Mouse (Mus musculus) forebrain, embryonic 12.5 days (tissue): ENCODE measurements around the gene Cmtm3. TPM values are rescaled to one million over a fixed set of nuclear protein-coding genes. Genes with fewer than 3 reads are reported as not detected.
A peak's percentile ranks its signal among the peaks of the same experiment; 100 is the strongest.

ENCODE experiments used
- ATAC-seq: fragments of 200-750 bp; cut with Nextera tagmentation; 2 replicates; pipeline ENCODE4 v1.8.0; 2017; ENCODE audit warnings: moderate TSS enrichment; ENCODE audit not compliant: low FRiP score
- H3K27ac ChIP-seq: fragments of 300-500 bp; sonication (generic); 2 replicates; pipeline ENCODE4 v1.5.1; 2016; ENCODE audit warnings: mild to moderate bottlenecking
- H3K27me3 ChIP-seq: fragments of 300-500 bp; sonication (generic); 2 replicates; pipeline ENCODE4 v1.6.1; 2016; ENCODE audit warnings: mild to moderate bottlenecking
- H3K36me3 ChIP-seq: fragments of 300-500 bp; sonication (generic); replicated peaks from 2 replicates; pipeline ENCODE4 v1.6.1; 2016; ENCODE audit warnings: mild to moderate bottlenecking
- H3K4me1 ChIP-seq: fragments of 300-500 bp; sonication (generic); 2 replicates; pipeline ENCODE4 v1.6.1; 2016
- H3K4me2 ChIP-seq: fragments of 300-500 bp; sonication (generic); 2 replicates; pipeline ENCODE4 v1.6.1; 2016; ENCODE audit warnings: mild to moderate bottlenecking, moderate library complexity
- H3K4me3 ChIP-seq: fragments of 300-500 bp; sonication (generic); replicated peaks from 2 replicates; pipeline ENCODE4 v1.5.1; 2016; ENCODE audit warnings: mild to moderate bottlenecking
- H3K9ac ChIP-seq: fragments of 300-500 bp; sonication (generic); 2 replicates; pipeline ENCODE4 v1.6.1; 2016; ENCODE audit warnings: mild to moderate bottlenecking
- H3K9me3 ChIP-seq: fragments of 300-500 bp; sonication (generic); 2 replicates; pipeline ENCODE4 v1.6.1; 2016
- WGBS: fragments of 180-500 bp; shearing (Covaris S2); methylation state at CpG from one replicate; pipeline ENCODE4 v1.1.7; 2016; 5-methylcytosine and 5-hydroxymethylcytosine counted together
- polyA plus RNA-seq: library from polyadenylated mRNA; unstranded; fragments of >200 nt; fragmentation: Nextera tagmentation; extraction: Ambion mirVana; gene quantifications from 2 replicates; pipeline ENCODE4 v1.2.1, GENCODE M21; 2016

Cmtm3 gene
- polyA plus RNA-seq, 1 experiment from 2014 or later, result 59.9 TPM

DNA sequence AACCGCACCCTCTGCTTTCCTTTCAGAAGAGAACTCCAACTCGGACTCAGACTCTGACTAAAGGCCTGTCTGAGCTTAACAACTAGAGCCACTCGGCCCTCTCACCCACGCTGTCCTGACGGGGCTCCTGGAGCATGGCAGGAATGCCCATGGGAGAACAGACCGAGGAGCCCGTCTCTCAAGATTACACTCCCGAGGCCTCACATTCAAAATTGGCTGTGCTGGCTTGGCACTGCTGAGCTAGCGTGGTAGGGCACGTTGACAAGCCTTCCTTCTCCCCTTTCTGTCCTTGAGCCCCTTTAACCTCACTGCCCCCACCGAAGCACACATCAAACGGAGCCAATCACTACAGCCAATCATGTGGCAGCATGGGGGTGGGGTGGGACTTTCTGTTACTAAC is 7.5 kb downstream of the Cmtm3 start:
- no peak for ATAC-seq
- 62% methylated on average over 12 of the region's 12 CpGs for WGBS

DNA sequence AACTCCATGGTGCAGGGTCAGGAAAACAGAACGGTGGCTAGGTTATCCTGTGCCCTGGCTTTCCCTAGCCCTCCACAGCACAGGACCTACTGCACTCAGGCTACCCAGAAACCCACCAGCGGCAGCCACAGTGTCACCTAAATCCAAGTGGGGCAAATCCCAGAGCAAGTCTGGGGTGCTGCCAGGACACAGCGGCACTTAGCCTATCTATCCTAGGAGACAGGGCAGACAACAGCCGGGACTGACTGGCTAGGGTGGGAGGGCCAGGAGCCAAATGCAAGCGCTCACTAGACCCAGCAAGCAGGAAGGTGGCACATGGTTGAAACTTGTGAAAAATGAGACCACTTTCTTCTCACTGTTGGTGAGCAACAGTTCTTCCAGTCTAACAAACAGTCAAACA is 9.8 kb downstream of the Cmtm3 start:
- no peak overlapping the region for H3K27ac ChIP-seq
- 86% methylated on average over 5 of the region's 5 CpGs for WGBS
- no peaks in the 10 kb centered on the region for H3K9me3 ChIP-seq
- H3K27me3 ChIP-seq, result no peaks in the 10 kb centered on the region
- ATAC-seq, result no peak
- H3K9ac ChIP-seq, result no peak overlapping the region
- no peak overlapping the region for H3K4me2 ChIP-seq
- H3K4me1 ChIP-seq, result peaks cover 15% of the 10 kb centered on the region; the same call in 1 of the 2 replicates
- H3K4me3 ChIP-seq, result no peak overlapping the region
- peaks cover 12% of the 10 kb centered on the region for H3K36me3 ChIP-seq

More for the DNA sequence above, 7.5 kb downstream of the Cmtm3 start:
- no peak overlapping the region for H3K4me3 ChIP-seq
- no peaks in the 10 kb centered on the region for H3K9me3 ChIP-seq
- H3K9ac ChIP-seq, result no peak overlapping the region
- no peak overlapping the region for H3K27ac ChIP-seq
- no peak overlapping the region for H3K4me2 ChIP-seq
- peaks cover 12% of the 10 kb centered on the region for H3K36me3 ChIP-seq
- H3K27me3 ChIP-seq, result no peaks in the 10 kb centered on the region
- H3K4me1 ChIP-seq, result 0 out of 2 replicates have a peak, but pooled peaks cover 10% of the 10 kb centered on the region

DNA sequence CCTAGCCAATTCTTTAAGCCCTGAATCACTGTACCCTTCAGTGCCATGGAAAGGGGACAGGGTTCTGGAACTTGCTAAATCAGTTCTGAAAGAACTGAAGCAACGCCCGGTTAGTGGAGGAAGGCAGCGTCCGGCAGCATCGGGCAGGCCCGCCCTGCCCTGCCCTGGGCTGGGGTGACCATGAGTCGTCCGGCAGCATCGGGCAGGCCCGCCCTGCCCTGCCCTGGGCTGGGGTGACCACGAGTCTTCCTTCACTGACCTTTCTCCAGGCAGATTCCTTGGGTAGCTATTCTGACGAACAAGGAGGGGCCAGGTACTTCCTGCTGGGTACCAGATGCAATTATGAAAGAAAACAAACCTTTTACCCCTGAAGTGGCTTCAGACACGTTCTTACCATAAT is 10.8 kb downstream of the Cmtm3 start:
- Histone ChIP-seq H3K36me3 (peaks cover 17% of the 10 kb centered on the region), H3K9ac (no peak overlapping the region), H3K4me3 (no peak overlapping the region), H3K4me2 (no peak overlapping the region), H3K27ac (no peak overlapping the region), H3K9me3 (no peaks in the 10 kb centered on the region), H3K27me3 (no peaks in the 10 kb centered on the region), H3K4me1 (peaks cover 14% of the 10 kb centered on the region; the same call in 1 of the 2 replicates)
- no peak for ATAC-seq
- 87% methylated on average over 13 of the region's 13 CpGs for WGBS

DNA sequence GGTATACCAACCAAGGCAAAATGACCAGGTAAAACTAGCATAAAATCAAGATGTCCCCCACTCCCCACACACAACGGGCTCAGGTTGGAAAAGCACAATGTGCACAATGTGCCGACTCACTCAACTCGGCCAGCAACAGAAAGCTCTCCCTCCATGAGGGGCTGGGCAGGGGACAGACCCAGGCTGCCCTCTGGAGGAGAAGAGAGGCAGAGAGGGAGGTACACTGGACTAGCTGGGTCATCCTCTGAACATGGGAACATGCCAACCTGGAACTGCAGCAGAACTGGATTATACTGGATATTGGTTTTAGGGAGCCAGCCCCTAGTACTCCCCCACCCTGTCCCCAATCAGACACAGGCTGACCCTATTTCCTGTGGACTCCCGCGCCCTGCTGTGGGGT is 14.0 kb downstream of the Cmtm3 start:
- ATAC-seq, result peak; percentile 46; the same call in 1 of the 2 replicates
- Histone ChIP-seq H3K9me3 (no peaks in the 10 kb centered on the region), H3K27ac (no peak overlapping the region), H3K27me3 (no peaks in the 10 kb centered on the region), H3K36me3 (peaks cover 12% of the 10 kb centered on the region), H3K4me1 (peaks cover 9% of the 10 kb centered on the region; the same call in 1 of the 2 replicates), H3K9ac (no peak overlapping the region), H3K4me3 (no peak overlapping the region), H3K4me2 (no peak overlapping the region)
- 52% methylated on average over 5 of the region's 5 CpGs for WGBS

DNA sequence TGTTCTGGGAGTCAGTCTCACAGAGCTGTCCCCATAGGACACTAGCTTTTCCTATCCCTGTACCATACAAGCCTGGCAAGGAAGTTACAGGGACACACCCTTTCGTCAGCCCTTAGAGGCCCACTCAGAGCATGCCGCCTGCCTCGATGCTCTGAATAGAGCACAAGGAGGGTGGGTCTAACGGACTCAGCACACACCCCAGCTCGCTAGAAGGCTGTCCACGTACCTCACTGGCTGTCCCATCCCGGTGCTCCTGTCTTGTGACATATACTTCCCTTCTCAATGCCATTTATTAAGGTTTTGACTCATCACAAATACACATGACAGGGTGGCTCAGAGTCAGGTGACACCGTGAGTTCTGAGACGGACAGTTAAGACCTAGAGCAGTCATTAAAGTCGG is 15.3 kb downstream of the Cmtm3 start:
- 90% methylated on average over 10 of the region's 10 CpGs for WGBS
- no peak for ATAC-seq
- Histone ChIP-seq H3K36me3 (peaks cover 12% of the 10 kb centered on the region), H3K4me2 (no peak overlapping the region), H3K4me1 (peaks cover 11% of the 10 kb centered on the region), H3K27ac (no peak overlapping the region), H3K27me3 (no peaks in the 10 kb centered on the region), H3K9me3 (no peaks in the 10 kb centered on the region), H3K9ac (no peak overlapping the region), H3K4me3 (no peak overlapping the region)

DNA sequence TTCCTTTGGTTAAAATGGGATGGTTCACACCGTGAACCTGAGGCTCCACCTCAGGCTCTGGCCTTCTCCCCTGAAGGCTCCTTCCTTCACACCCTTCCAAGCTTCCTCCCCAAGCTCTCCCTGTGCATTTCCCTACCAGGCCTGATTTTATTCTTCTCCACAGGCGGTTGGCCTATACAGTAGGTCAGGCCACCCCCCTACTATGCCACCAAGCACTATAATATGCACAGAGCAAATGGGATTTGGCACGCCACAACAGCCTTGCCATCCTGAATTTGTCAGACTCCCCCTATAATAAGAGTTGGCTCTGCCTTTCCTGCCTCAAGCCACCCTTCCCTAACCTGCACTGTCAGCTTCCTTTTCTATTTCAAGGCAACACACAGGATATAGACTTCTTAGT is 19.4 kb downstream of the Cmtm3 start:
- H3K4me1 ChIP-seq, result peaks cover 10% of the 10 kb centered on the region
- H3K9me3 ChIP-seq, result no peaks in the 10 kb centered on the region
- no peak overlapping the region for H3K4me2 ChIP-seq
- no peak overlapping the region for H3K9ac ChIP-seq
- ATAC-seq, result no peak
- no peaks in the 10 kb centered on the region for H3K27me3 ChIP-seq
- no peak overlapping the region for H3K4me3 ChIP-seq
- H3K36me3 ChIP-seq, result peaks cover 12% of the 10 kb centered on the region
- no peak overlapping the region for H3K27ac ChIP-seq
- WGBS, result 89% methylated on average over 3 of the region's 3 CpGs

DNA sequence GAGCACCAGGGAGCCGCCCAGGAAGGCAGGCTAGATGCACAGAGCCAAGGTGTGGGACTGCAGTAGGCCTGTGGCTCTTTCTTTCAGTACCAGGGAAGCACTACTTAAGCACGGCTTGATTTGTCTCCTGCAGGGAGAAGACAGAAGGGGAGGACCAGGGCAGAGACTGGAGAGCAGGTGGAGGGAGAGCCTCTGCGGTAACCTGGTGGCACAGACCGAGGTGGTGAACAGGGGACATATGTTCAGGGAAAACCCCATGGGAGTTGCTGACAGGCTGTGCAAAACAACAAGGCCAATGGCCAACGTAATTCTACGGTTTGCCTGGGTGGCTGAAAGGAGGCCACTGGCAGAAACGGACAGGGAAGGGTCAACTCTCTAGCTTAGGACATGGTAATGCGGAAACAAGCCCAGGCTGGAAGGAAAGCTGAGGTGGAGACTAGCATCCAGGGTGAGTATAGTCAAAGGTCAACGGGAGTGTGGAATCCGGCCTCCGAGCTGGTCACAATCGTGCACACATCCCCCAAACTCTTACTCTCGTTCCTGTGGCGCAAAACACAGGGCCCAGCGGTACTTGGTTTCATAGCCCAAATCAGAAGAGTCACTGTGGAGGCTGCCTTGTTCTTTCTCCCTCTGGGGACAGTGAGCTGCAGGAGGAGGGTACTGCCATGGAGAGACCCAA is 20.7 kb downstream of the Cmtm3 start:
- 69% methylated on average over 15 of the region's 15 CpGs for WGBS
- Histone ChIP-seq H3K9me3 (no peaks in the 10 kb centered on the region), H3K4me3 (no peak overlapping the region), H3K27me3 (no peaks in the 10 kb centered on the region), H3K27ac (0 out of 2 replicates have a peak overlapping the region, but pooled peaks have one; percentile 3), H3K9ac (no peak overlapping the region), H3K36me3 (peaks cover 8% of the 10 kb centered on the region; the same call in 1 of the 2 replicates), H3K4me1 (peaks cover 10% of the 10 kb centered on the region), H3K4me2 (no peak overlapping the region)
- no peak for ATAC-seq

DNA sequence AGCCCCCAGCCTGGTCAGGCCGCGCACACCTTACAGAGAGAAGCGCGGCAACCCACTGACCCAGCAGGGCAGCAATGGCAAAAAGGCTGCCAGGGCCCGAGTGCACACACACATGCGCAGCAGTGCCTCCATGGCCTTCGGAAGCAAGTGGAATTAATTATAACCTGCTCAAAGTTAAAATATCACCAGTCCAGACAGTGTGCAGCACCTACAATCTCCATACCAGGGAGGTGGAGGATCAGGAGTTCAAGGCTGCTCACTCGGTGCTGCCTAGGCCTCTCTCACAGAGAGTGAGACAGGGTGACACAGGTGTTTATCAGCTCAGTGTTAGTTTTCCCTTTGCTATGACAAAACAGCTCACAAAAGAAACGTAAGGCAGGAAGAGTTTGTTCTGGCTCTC is 26.5 kb downstream of the Cmtm3 start:
- 90% methylated on average over 9 of the region's 9 CpGs for WGBS
- no peak overlapping the region for H3K4me2 ChIP-seq
- H3K4me1 ChIP-seq, result peaks cover 18% of the 10 kb centered on the region
- H3K4me3 ChIP-seq, result no peak overlapping the region
- ATAC-seq, result no peak
- no peaks in the 10 kb centered on the region for H3K9me3 ChIP-seq
- H3K9ac ChIP-seq, result no peak overlapping the region
- no peak overlapping the region for H3K27ac ChIP-seq
- H3K36me3 ChIP-seq, result no peaks in the 10 kb centered on the region; the same call in 1 of the 2 replicates
- no peaks in the 10 kb centered on the region for H3K27me3 ChIP-seq

DNA sequence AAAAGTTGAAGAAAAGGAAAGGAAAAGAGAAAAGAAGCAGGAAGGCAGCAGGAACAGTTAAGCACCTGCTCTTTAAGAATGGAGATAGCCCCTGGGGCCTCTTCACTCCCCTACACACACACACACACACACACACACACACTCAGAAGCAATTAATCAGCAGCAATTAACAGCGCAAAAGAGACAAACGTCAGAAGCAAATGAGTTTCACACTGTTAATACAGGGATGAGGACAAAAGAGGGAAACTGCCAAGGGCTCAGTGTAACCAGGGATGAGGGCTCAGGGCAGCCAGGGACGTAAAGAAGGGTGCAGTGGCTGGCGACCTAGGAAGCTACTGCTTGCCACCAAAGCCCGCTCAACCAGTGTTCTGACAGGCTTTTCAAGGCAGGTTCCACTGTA is 28.2 kb downstream of the Cmtm3 start:
- Histone ChIP-seq H3K9ac (no peak overlapping the region), H3K4me3 (no peak overlapping the region), H3K36me3 (no peaks in the 10 kb centered on the region), H3K27ac (peak overlapping the region; percentile 31; the same call in 1 of the 2 replicates), H3K9me3 (no peaks in the 10 kb centered on the region), H3K4me2 (0 out of 2 replicates have a peak overlapping the region, but pooled peaks have one; percentile 0), H3K4me1 (peaks cover 21% of the 10 kb centered on the region), H3K27me3 (no peaks in the 10 kb centered on the region)
- peak; percentile 70; the same call in 1 of the 2 replicates for ATAC-seq
- 23% methylated on average over 5 of the region's 5 CpGs for WGBS

DNA sequence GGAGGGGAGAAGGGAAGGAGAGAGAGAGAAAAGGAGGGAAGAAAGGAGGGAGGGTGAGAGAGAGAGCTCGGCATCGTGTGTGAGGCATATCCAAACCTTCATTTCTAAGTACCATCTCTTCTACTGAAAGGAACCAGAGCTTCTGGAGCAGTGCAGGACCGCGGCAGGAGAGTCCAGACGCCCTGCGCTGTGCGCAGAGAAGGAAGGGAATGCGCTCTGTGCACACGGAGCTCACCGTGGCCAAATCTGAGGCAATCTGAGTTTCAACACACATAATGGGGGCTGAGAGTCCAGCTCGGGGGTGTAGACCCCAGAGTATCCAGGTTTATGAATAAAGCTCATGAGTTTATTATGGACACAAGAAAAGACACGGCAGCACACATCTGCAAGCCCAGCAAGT is 30.4 kb downstream of the Cmtm3 start:
- 81% methylated on average over 12 of the region's 12 CpGs for WGBS

DNA sequence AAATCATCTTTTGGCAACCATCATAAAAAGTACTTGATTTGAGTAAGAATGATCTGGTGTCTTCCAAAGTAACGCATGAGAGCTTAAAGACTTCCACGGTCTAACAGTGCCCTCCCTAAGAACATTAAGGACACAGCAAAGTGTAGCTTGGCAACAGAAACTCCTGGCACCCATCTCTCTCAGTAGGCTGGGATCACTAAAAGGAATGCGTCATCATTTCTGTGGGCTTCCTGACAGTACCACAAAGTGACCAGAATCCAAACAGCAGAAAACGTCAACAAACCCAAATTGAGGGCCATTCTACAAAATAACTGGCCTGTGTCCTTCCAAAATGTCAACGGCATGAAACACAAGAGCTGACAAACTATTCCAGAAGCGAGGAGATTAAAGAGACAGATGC is 30.9 kb downstream of the Cmtm3 start:
- Histone ChIP-seq H3K27ac (no peak overlapping the region), H3K4me3 (no peak overlapping the region), H3K9ac (no peak overlapping the region), H3K27me3 (no peaks in the 10 kb centered on the region), H3K9me3 (no peaks in the 10 kb centered on the region), H3K4me2 (no peak overlapping the region), H3K36me3 (no peaks in the 10 kb centered on the region), H3K4me1 (peaks cover 29% of the 10 kb centered on the region)
- no peak for ATAC-seq
- 85% methylated on average over 6 of the region's 6 CpGs for WGBS

More for the DNA sequence above, 30.4 kb downstream of the Cmtm3 start:
- Histone ChIP-seq H3K27me3 (no peaks in the 10 kb centered on the region), H3K4me1 (peaks cover 25% of the 10 kb centered on the region), H3K9ac (no peak overlapping the region), H3K36me3 (no peaks in the 10 kb centered on the region), H3K9me3 (no peaks in the 10 kb centered on the region), H3K27ac (no peak overlapping the region), H3K4me2 (no peak overlapping the region), H3K4me3 (no peak overlapping the region)
- no peak for ATAC-seq

DNA sequence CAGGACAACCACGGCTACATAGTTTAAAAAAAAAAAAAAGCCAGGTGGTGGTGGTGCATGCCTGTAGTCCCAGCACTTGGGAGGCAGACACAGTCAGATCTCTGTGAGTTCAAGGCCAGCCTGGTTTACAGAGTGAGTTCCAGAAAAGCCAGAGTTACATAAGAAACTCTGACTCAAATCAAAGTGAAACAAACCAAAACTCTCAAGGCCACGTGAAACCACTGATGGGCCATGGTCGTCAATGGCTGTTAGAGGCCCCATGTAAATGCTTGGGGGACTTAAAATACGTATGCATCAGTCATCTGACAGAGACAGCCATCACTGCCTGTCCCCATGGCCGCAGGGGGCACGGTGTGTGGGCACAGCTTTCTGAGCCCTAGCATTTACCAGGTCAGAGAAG is 31.9 kb downstream of the Cmtm3 start:
- Histone ChIP-seq H3K36me3 (no peaks in the 10 kb centered on the region), H3K27me3 (no peaks in the 10 kb centered on the region), H3K9me3 (no peaks in the 10 kb centered on the region), H3K4me2 (no peak overlapping the region), H3K9ac (no peak overlapping the region), H3K4me3 (no peak overlapping the region), H3K27ac (no peak overlapping the region), H3K4me1 (peaks cover 40% of the 10 kb centered on the region)
- 90% methylated on average over 6 of the region's 6 CpGs for WGBS
- no peak for ATAC-seq

DNA sequence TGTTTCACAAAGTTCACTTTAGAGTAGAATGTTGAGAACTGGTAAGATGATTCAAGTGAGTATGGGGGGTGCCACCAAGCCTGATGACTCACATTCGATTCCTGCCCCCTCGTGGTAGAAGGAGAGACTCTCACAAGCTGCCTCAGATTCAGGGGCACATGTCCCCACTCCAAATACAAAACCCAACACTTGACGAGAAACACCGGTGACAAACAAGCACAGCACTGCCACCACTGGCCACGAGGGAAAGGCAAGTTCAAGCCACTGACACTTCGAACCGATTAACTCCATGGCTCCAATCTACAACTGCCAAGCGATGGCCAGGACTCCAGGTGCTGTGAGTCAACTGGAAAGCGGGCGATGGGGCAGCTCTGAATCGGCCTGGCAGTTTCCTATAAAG is 34.6 kb downstream of the Cmtm3 start:
- H3K4me1 ChIP-seq, result peaks cover 37% of the 10 kb centered on the region
- no peaks in the 10 kb centered on the region for H3K36me3 ChIP-seq
- H3K27me3 ChIP-seq, result no peaks in the 10 kb centered on the region
- no peaks in the 10 kb centered on the region for H3K9me3 ChIP-seq
- ATAC-seq, result no peak
- no peak overlapping the region for H3K9ac ChIP-seq
- H3K27ac ChIP-seq, result no peak overlapping the region
- no peak overlapping the region for H3K4me2 ChIP-seq
- 86% methylated on average over 11 of the region's 11 CpGs for WGBS
- H3K4me3 ChIP-seq, result no peak overlapping the region
